Mouse (Mus musculus): ENCODE measurements around the gene Ddx59.

Ddx59 gene

GRCm38 (mm10) chr1:136414798-136415755, at the start of gene Ddx59:
Gene Ddx59, plus strand, starts transcription at chr1:136415271.
- peak; percentile 97 for DNase-seq

- DNase-seq: no peak
These were observed 49.1 kb upstream of the Ddx59 start for GRCm38 (mm10) chr1:136365986-136366385.

- DNase-seq: no peak
These were observed 35.8 kb upstream of the Ddx59 start for GRCm38 (mm10) chr1:136379261-136379660.

GRCm38 (mm10) chr1:136380161-136380560, 34.9 kb upstream of the Ddx59 start:
- DNase-seq: no peak

- no peak for DNase-seq
These were observed 34.5 kb upstream of the Ddx59 start for GRCm38 (mm10) chr1:136380606-136381005.

- DNase-seq: peak; percentile 30
These were observed 33.9 kb upstream of the Ddx59 start for GRCm38 (mm10) chr1:136381169-136381568.

GRCm38 (mm10) chr1:136381583-136381982, 33.5 kb upstream of the Ddx59 start:
- peak; percentile 11 for DNase-seq

- no peak for DNase-seq
These were observed 28.2 kb upstream of the Ddx59 start for GRCm38 (mm10) chr1:136386914-136387313.

- DNase-seq: no peak
These were observed 20.6 kb upstream of the Ddx59 start for GRCm38 (mm10) chr1:136394506-136394905.

- DNase-seq: no peak
These were observed 20.0 kb upstream of the Ddx59 start for GRCm38 (mm10) chr1:136395073-136395472.

- no peak for DNase-seq
These were observed 13.8 kb upstream of the Ddx59 start for GRCm38 (mm10) chr1:136401281-136401680.

- no peak for DNase-seq
These were observed 5.4 kb upstream of the Ddx59 start for GRCm38 (mm10) chr1:136409631-136410030.

GRCm38 (mm10) chr1:136415756-136416126, 670 bp downstream of the Ddx59 start:
- no peak for DNase-seq

- no peak for DNase-seq
These were observed 3.3 kb downstream of the Ddx59 start for GRCm38 (mm10) chr1:136418393-136418792.

GRCm38 (mm10) chr1:136427166-136427969, 12.3 kb downstream of the Ddx59 start:
- no peak for DNase-seq

- no peak for DNase-seq
These were observed 13.9 kb downstream of the Ddx59 start for GRCm38 (mm10) chr1:136428981-136429380.

- DNase-seq: no peak
These were observed 15.2 kb downstream of the Ddx59 start for GRCm38 (mm10) chr1:136430126-136430818.

GRCm38 (mm10) chr1:136440741-136441140, 25.7 kb downstream of the Ddx59 start:
- no peak for DNase-seq

- DNase-seq: no peak
These were observed 27.7 kb downstream of the Ddx59 start for GRCm38 (mm10) chr1:136442809-136443208.

- DNase-seq: no peak
These were observed 29.6 kb downstream of the Ddx59 start for GRCm38 (mm10) chr1:136444555-136445255.

GRCm38 (mm10) chr1:136446933-136447332, 31.9 kb downstream of the Ddx59 start:
- no peak for DNase-seq

- DNase-seq: no peak
These were observed 32.3 kb downstream of the Ddx59 start for GRCm38 (mm10) chr1:136447338-136447737.

Measured in cerebellum, adult 11 months (tissue).